In the genomic region with DNA sequence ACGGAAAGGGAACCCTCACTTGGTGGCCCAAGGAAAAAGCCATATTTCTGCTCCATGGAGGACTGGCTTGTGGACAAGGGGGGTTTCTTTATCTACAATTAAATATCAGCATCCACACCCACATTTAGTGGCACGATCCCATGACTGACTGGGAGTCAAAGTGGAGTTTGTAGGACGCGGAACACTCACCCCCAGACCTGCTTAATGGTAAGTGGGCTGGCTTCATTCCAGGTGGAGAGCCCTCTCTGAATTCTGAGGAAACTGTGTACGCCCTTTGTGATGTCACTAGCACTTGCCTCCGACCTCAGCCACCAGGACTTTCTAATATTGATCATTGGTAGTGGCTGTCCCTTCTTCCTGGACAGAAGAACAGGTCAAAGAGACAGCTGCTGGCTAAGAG, we compare ENCODE assay signal across 21 mouse cellular contexts. TPM values are rescaled to one million over a fixed set of nuclear protein-coding genes. Genes with fewer than 3 reads are reported as not detected.
A peak's percentile ranks its signal among the peaks of the same experiment; 100 is the strongest.
DNase-seq lines count a peak whose midpoint lies in the region; TF ChIP-seq lines count a peak whose summit lies in the region.
"Had no signal": no experiment of that assay in that cellular context is flagged by ENCODE, and none has a peak within 500 bp of the region (broad histone marks: within the 10 kb centered on the region; RNA-seq: fewer than 3 reads in every experiment).

A gene (plus strand): TSS at position 301 of the 400 bp plus-strand sequence.

- no peak within 1 kb of the TSS for H3K27ac ChIP-seq in left cerebral cortex, adult 2 months
- H3K27ac ChIP-seq: embryonic facial prominence, embryonic 12.5 days; limb, embryonic 10.5 days; lung, embryonic 15.5 days; macrophage; neural tube, embryonic 12.5 days; stomach, embryonic 15.5 days had no signal

- intact Hi-C loops in left cerebral cortex, adult 2 months (cut with DNase I) = no loop called here
- intact Hi-C loops in left cerebral cortex, postnatal 14 days (cut with DNase I) = no loop called here

- no peak within 1 kb of the TSS for H3K4me3 ChIP-seq in left cerebral cortex, adult 2 months
- H3K4me3 ChIP-seq: embryonic facial prominence, embryonic 12.5 days; limb, embryonic 10.5 days; lung, embryonic 15.5 days; neural tube, embryonic 12.5 days; stomach, embryonic 15.5 days had no signal

- no peak for TF ChIP-seq CTCF in left cerebral cortex, adult 2 months (IDR thresholded peaks at IDR 0.05)

- peak; percentile 70 for DNase-seq in heart, adult 11 months
- no peak for DNase-seq in heart, adult 8-10 months (ENCODE audit: low spot score)
- DNase-seq in left cerebral cortex, adult 2 months (ENCODE audit: extremely low spot score in 1 of 2, low spot score in 2 of 2) = no peak
- DNase-seq in left cerebral cortex, adult 9 months (ENCODE audit: low spot score in 2 of 2) = no peak
- DNase-seq in layer of hippocampus, postnatal 10 days (ENCODE audit: low spot score in 2 of 2) = no peak
- no peak for DNase-seq in left cerebral cortex, postnatal 14 days (ENCODE audit: low spot score in 2 of 2)
- no peak for DNase-seq in lung, adult 18-20 months
- DNase-seq in cerebellum, adult 11 months = no peak
- DNase-seq: adrenal gland, adult 8-10 months; B cell, adult 2 months; cerebellum, adult 8-10 months; gastrocnemius, postnatal 25 days; heart, postnatal 14 days; right cerebral cortex, postnatal 14 days had no signal

RNA-seq across cellular contexts. Expression of the gene that starts here (rescaled TPM):
- total RNA-seq in heart, adult 8-10 months (2022) = under 1 TPM in 3 of 4 experiments, not detected in 1; 0.08 to 0.28 (median 0.17) TPM
- total RNA-seq in left cerebral cortex, adult 2 months (2021) = 10 to 100 TPM; 41.7 to 43.8 TPM
- total RNA-seq in layer of hippocampus, postnatal 10 days (2021) = 10 to 100 TPM; 28.4 to 28.8 TPM
- total RNA-seq in left cerebral cortex, postnatal 14 days (2021) = 10 to 100 TPM; 41.2 to 43.1 TPM
- total RNA-seq: common myeloid progenitor, adult 5-6 weeks; gastrocnemius, postnatal 25 days had no signal

Comparison
In these comparisons a context has a peak if more than half of its experiments do, and no peak if none do; other contexts are left out.
1. RNA of the gene that starts here (total RNA-seq): 41.7 to 43.8 TPM in left cerebral cortex, adult 2 months, 41.2 to 43.1 TPM in left cerebral cortex, postnatal 14 days and 28.4 to 28.8 TPM in layer of hippocampus, postnatal 10 days; 0.08 to 0.28 TPM in heart, adult 8-10 months; every median in the first group is over 10 times any median in the second.